Mouse (Mus musculus) liver, embryonic 11.5 days (tissue): ENCODE measurements around the gene Camsap1. TPM values are rescaled to one million over a fixed set of nuclear protein-coding genes. Genes with fewer than 3 reads are reported as not detected.

ENCODE experiments used
- polyA plus RNA-seq: library from polyadenylated mRNA; unstranded; fragments of >200 nt; fragmentation: Nextera tagmentation; extraction: Ambion mirVana; gene quantifications from 2 replicates; pipeline ENCODE4 v1.2.1, GENCODE M21; 2014

Camsap1 gene
- polyA plus RNA-seq, 1 experiment from 2014 or later: 14.5 TPM

Other genes with a start within 250 kb of the Camsap1 start
- not detected in 2 replicates for gene Obp2b, start 246.3 kb downstream of the Camsap1 start, polyA plus RNA-seq
- not detected in 2 replicates for gene Lcn3, start 217.7 kb downstream of the Camsap1 start, polyA plus RNA-seq
- not detected in 2 replicates for gene Lcn11, start 206.3 kb downstream of the Camsap1 start, polyA plus RNA-seq
- gene Gm13539, start 201.0 kb downstream of the Camsap1 start, polyA plus RNA-seq: not detected in 2 replicates
- gene Glt6d1, start 167.4 kb downstream of the Camsap1 start, polyA plus RNA-seq: not detected in 2 replicates
- not detected in 2 replicates for gene Lcn9, start 160.1 kb downstream of the Camsap1 start, polyA plus RNA-seq
- gene Sohlh1, start 136.0 kb downstream of the Camsap1 start, polyA plus RNA-seq: not detected in 2 replicates
- gene Kcnt1, start 119.5 kb downstream of the Camsap1 start, polyA plus RNA-seq: 0.33 TPM in 1 of 2 replicates, not detected in the other
- gene Ubac1, start 38.5 kb upstream of the Camsap1 start, polyA plus RNA-seq: 290 and 303 TPM in 2 replicates
- gene Nacc2, start 139.9 kb upstream of the Camsap1 start, polyA plus RNA-seq: 4.0 TPM in 2 replicates
- gene Lhx3, start 225.0 kb upstream of the Camsap1 start, polyA plus RNA-seq: 0.09 TPM in 1 of 2 replicates, not detected in the other